Mouse (Mus musculus): ENCODE results near the gene Serpinb9.
"Not testable (repeated sequence)": the region's sequence is repeated elsewhere in the genome, so short reads cannot be mapped to it uniquely, and the experiment has no call there.

The Serpinb9 gene

GRCm38 (mm10) chr13:33003523-33004413, 718 bp downstream of the Serpinb9 start:
- no peak for DNase-seq (ENCODE audit: low spot score)

GRCm38 (mm10) chr13:33004414-33005105, 1.5 kb downstream of the Serpinb9 start:
- DNase-seq (ENCODE audit: low spot score): peak; percentile 87

- no peak for DNase-seq (ENCODE audit: low spot score)
These were observed 2.5 kb downstream of the Serpinb9 start for GRCm38 (mm10) chr13:33005501-33006075.

GRCm38 (mm10) chr13:33006555-33006954, 3.5 kb downstream of the Serpinb9 start:
- no peak for DNase-seq (ENCODE audit: low spot score)

GRCm38 (mm10) chr13:33012395-33012794, 9.3 kb downstream of the Serpinb9 start:
- no peak for DNase-seq (ENCODE audit: low spot score)

GRCm38 (mm10) chr13:33013271-33013670, 10.2 kb downstream of the Serpinb9 start:
- no peak for DNase-seq (ENCODE audit: low spot score)

GRCm38 (mm10) chr13:33022371-33022770, 19.3 kb downstream of the Serpinb9 start:
- DNase-seq (ENCODE audit: low spot score): no peak

GRCm38 (mm10) chr13:33026427-33027057, 23.5 kb downstream of the Serpinb9 start:
- no peak for DNase-seq (ENCODE audit: low spot score)

- DNase-seq (ENCODE audit: low spot score): no peak
These were observed 24.2 kb downstream of the Serpinb9 start, which contains the start of gene Serpinb9b for GRCm38 (mm10) chr13:33027244-33027643. Gene Serpinb9b (plus strand): TSS chr13:33027416.

GRCm38 (mm10) chr13:33028146-33028545, 25.1 kb downstream of the Serpinb9 start:
- no peak for DNase-seq (ENCODE audit: low spot score)

GRCm38 (mm10) chr13:33028550-33028949, 25.5 kb downstream of the Serpinb9 start:
- no peak for DNase-seq (ENCODE audit: low spot score)

GRCm38 (mm10) chr13:33029478-33029877, 26.4 kb downstream of the Serpinb9 start:
- DNase-seq (ENCODE audit: low spot score): not testable (repeated sequence)

GRCm38 (mm10) chr13:33030281-33030680, 27.2 kb downstream of the Serpinb9 start:
- DNase-seq (ENCODE audit: low spot score): no peak

- DNase-seq (ENCODE audit: low spot score): no peak
These were observed 32.5 kb downstream of the Serpinb9 start for GRCm38 (mm10) chr13:33035506-33035905.

GRCm38 (mm10) chr13:33043542-33043941, 40.5 kb downstream of the Serpinb9 start:
- no peak for DNase-seq (ENCODE audit: low spot score)

GRCm38 (mm10) chr13:33047234-33047633, 44.2 kb downstream of the Serpinb9 start:
- DNase-seq (ENCODE audit: low spot score): no peak

- no peak for DNase-seq (ENCODE audit: low spot score)
These were observed 45.1 kb downstream of the Serpinb9 start for GRCm38 (mm10) chr13:33048187-33048586.

- no peak for DNase-seq (ENCODE audit: low spot score)
These were observed 48.6 kb downstream of the Serpinb9 start for GRCm38 (mm10) chr13:33051697-33052096.

GRCm38 (mm10) chr13:33063048-33063447, 60.0 kb downstream of the Serpinb9 start:
- DNase-seq (ENCODE audit: low spot score): no peak

Data from testis, postnatal 10 days (tissue).